Mouse (Mus musculus) lung, postnatal 10 days (tissue): ENCODE data around the gene Qser1.
A peak's percentile ranks its signal among the peaks of the same experiment; 100 is the strongest.
"Not testable (repeated sequence)": the region's sequence is repeated elsewhere in the genome, so short reads cannot be mapped to it uniquely, and the experiment has no call there.

ENCODE experiments used
- DNase-seq: peaks from one replicate; pipeline ENCODE4 v3.0.0; 2021

Qser1 gene

DNA sequence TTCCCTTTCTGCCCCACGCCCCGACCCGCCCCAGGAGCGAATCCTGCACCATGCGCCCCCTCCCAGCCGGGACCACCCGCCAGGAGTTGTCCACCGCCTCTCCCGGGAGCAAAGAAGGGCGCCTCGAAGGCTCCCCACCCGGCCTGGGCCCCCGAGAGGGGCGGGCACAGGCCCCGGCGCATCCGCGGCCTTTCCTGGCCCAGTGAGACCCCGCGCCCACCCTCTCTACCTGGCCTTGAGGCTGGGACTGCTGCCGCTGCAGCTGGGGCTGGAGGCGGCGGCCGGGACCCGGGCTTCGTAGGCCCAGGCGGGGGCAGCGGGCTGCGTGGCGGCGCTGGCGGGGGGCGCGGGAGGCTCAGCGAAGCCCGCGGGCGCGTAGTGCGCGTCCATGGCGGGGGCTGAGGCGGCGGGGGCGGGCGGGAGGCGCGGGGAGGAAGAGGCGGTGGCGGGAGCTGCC is at the start of gene Qser1:
Gene Qser1 (minus strand): TSS at position 390 of the 457 bp plus-strand sequence.
- no peak for DNase-seq

DNA sequence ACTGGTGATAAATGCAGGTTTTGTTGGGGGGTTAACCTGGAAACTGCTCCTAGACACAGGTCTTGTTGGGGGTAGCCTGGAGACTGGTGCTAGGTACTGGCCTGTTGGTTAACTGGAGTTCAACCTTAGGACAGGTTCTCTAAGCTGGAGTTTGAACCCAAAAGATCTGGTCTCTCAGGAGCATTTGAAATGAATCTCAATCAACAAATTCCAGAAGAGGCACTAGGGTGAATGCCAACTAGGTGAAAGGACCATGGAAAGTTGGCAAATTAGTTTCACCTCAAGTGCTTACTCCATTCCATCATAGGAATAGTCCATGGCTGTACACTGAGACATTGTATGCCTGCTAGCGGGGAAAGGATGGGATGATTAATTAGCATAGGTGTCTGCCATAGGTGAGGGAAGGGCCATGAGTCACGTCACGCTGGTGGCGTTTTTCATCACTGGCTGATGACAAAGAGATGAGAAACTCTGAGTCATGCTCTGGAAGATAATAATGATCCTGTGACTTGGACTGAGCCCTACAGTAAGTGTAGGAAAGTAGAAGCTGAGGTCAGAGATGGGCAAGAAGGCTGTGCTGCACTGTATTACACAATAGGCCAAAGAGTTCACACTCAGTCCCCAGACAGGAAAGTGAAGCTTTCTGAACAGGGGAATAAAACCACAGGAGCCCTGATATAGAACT is 47.8 kb upstream of the Qser1 start:
- no peak for DNase-seq

DNA sequence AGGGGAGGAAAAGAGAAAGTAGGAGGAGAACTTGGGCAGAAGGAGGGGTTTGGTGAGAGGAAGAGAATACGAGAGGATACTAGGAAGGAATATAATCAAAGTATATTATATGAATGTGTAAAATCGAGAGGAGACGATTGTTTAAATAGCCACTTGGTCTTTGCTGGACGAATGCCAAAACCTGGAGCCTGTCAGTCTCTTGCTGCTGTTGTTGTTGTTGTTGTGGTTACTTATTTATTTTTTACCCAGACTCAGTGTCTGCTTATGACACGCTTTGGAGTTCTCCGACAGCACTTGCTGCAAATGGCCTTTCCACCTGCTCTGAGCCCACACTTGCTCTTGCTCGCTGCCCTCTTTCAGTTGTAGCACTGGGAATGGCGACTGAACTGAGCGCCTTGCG is 43.9 kb upstream of the Qser1 start:
- no peak for DNase-seq

DNA sequence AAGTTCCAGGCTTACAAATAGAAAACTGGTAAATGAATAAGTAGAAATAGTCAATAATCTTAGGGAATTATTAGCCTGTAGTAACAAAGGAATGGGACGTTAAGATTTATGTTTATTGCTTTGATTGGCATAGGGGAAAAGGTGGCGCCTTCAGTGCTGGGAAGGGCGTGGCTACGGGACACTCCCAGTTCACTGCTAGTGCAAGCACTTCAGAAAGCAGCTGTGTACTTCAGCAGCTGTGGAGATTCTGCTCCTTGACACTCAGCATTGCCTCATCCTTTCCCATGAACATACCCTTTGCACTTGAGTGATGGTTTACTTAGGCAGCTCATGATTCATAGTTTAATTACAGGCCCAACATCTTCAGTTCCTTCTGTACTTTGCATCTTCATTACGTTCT is 42.5 kb upstream of the Qser1 start:
- DNase-seq: no peak

DNA sequence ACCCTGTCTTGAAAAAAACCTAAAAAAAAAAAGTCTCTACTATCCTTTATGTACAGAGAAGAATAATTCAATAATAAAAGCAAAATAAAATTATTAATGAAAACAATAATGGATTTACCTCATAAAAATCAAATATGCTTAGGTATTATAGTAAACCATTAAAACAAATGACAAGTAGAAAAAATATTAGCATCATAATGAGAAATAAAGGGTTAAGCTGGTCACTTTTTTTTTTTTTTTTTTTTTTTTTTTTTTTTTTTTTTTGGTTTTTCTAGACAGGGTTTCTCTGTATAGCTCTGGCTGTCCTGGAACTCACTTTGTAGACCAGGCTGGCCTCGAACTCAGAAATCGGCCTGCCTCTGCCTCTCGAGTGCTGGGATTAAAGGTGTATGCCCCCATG is 41.5 kb upstream of the Qser1 start:
- DNase-seq: not testable (repeated sequence)

DNA sequence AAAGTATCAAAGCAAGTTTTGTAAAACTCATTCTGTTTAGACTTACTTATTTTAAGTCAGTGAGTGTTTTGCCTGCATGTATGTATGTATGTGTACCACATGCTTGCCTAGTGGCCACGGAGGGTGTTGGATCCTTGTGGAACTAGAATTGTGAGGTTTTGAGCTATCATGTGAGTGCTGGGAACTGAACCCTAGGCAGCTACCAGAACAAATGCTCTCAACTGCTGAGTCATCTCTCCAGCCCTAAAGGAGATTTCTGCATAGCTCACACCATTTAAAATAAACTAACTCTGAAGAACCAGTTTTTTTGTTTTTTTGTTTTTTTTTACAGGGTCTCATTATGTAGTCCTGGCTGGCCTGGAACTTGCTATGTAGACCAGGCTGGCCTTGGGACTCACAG is 39.7 kb upstream of the Qser1 start:
- no peak for DNase-seq

DNA sequence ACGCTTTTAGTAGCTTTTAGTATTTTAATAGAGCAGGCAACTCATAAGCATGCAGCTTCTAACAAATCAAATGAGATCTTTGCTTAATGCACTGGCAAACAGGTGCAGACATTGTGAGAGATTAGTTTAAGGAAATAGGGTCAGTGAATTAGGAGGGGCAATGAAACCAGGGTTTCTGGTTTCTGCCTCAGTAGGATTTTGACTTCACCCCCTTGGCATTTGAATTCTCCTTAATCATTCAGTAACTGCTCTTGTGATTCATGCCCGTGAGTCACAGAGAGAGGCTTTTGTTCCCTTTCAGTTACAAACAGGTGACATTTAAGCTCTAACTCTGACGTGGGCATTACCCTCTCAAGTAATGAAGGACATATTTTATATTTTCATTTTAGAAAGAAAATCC is 39.2 kb upstream of the Qser1 start:
- DNase-seq: no peak

DNA sequence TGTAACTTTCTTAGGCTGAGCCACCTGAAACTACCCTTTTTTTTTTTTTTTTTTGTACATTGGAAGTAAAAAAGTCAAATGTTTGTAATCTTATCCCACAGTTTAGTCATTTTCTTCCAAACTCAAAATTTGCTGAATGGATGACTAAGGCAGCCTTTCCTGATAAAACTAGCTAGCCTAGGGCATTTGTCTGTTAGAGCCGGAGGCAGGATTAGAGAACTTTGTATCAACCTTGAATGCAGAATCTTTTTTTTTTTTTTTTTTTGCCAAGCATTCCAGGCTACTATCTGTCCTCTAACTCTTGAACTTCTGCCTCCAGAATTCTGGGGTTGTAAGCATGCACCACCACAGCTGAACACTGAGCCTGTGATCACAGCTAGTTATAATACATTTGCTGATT is 38.3 kb upstream of the Qser1 start:
- DNase-seq: no peak

DNA sequence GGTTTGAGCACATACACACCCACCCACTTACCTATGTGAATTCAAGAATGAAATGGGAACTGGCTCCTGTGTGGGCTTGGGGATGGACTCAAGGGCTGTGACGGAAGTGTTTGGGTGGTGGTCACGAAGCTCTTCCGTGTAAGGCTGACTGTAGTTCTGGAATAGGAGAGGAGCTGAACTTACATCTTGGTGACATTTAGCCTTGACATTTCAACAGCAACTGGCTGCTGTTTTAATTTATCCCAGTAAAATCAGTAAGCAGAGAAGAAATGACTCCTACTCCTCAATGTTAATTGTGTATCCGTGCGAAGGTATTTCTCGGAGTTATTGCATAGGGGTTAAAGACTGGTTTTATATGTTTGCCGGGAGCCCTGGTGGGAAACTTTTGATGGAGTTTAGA is 36.0 kb upstream of the Qser1 start:
- DNase-seq: no peak

DNA sequence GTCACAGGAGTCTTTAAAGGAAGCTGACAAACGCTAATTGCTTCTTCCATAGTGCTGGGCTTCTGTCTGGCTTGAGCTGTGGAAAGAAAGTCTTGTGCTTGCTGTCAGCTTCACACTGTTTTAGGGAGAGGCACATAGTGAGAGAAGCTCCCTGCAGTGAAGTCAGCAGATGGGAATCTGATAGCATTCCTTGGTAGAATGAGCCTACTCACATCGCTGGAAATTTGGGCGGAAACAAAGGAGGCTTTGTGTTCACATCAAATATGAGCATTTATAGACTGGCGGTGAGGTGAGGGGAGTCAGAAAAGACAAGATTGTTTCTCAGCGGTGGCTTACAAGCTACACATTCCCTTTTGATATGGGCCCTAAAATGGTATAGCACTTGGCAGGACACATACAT is 35.1 kb upstream of the Qser1 start:
- no peak for DNase-seq

DNA sequence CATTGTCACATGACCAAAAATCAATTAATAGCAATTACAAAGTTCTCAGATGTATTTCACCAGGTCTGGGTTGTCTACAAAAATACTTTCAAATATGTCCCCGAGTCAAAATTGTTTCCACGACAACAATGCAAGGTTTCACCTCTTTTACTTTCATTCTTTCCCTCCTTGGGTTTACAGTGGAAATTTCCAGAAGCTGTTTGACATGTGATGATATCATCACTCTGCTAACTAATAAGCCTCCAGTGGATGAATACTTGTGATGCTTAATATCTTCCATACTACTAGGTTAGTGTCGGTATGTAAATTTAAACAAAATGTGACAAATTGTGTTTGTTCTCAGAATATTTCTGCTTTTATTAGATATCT is 33.4 kb upstream of the Qser1 start:
- DNase-seq: no peak

DNA sequence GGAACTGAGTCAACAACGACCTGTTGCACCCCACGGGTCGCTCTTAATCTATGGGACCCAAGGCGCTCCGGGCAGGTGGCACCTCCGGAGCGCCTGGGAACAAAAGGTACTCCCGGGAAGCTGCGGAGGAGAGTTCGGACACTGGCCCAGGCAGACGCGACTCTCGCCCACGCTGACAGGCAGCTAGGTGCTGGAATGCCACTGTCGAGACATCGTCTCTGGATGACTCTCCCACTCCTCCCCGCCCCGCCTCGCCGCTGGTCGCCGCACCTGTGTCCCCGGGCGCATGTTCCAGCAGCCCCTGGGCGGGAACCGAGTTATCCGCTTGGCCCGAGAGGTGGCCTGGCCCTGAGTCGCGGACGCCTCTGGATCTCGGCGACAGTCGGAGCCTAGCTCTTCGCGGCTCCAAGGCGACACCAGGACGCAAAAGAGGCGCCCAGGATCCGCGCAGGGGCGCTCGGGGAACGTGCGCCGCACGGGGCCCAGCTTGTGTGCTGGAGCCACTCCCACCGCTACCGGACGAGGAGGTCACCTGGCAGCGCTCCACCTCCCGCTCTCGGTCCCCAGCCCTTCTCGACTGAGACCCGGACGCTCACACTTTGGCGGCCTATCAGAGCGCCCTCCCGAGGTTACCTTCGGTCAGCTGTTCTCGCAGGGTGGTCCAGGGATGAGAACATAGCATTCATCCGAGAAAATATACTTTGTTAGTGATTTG is 32.9 kb upstream of the Qser1 start, which contains the start of gene Prrg4:
Gene Prrg4 (minus strand): TSS at position 601 of the 715 bp plus-strand sequence.
- peak; percentile 60 for DNase-seq

DNA sequence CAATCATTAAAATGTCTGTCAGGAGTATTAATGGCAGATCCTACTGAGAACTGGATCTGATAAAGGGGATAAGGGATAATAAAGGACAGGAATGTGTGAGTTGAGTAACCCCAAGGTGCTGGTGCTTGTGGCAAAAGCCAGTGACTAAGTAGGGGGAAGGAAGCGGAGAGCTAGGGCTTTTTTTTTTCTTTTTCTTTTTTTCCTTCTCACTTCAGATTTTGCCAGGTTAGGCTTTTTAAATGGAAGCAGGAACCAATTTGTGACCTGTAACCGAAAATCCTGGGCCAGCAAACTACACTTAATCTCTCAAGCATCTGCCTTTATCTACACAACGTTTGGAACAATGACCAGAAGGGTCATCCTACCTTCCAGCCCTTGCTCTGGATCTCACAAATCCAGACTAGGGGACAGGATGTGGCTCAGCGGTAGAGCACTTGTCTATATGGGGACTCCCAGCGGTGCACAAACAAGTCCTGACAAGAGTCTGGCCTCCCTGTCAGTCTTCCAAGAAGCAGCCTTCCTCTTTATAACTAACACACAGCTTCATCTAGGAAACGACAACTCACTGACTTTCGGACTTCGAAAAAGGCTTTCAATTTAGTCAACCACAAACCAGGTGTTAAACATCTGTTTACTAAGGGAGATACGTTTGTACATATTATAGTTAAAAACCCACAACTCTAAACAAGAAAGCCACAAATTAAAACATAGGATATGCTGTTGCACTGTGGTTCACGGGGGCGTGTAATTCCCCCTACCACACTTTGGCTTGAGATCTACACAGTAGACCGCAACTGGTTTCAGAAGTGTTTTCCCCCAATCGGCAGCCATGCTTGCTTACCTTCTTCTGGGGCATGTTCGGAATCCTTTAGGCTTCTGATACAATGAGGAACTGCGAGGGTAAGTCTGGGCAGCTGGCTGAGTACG is 31.9 kb upstream of the Qser1 start:
- no peak for DNase-seq

DNA sequence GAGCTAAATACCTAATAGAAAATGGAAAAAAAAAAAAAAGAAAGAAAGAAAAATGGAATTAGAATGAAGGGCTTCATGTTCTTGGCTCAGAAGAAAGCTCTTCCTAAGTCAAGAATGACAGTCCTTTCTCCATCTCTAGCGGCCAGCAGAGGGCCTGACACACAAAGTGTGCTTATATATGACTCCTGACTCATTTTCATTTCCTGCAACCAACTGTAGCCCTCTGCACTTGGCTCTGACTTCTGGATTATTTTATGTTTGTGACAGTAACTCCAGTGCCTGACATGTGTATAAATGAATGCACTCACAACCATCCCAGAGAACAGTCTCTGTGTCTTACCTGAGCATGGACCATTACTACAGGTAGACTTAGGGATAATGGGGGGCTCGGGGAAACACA is 31.1 kb upstream of the Qser1 start:
- peak; percentile 31 for DNase-seq

DNA sequence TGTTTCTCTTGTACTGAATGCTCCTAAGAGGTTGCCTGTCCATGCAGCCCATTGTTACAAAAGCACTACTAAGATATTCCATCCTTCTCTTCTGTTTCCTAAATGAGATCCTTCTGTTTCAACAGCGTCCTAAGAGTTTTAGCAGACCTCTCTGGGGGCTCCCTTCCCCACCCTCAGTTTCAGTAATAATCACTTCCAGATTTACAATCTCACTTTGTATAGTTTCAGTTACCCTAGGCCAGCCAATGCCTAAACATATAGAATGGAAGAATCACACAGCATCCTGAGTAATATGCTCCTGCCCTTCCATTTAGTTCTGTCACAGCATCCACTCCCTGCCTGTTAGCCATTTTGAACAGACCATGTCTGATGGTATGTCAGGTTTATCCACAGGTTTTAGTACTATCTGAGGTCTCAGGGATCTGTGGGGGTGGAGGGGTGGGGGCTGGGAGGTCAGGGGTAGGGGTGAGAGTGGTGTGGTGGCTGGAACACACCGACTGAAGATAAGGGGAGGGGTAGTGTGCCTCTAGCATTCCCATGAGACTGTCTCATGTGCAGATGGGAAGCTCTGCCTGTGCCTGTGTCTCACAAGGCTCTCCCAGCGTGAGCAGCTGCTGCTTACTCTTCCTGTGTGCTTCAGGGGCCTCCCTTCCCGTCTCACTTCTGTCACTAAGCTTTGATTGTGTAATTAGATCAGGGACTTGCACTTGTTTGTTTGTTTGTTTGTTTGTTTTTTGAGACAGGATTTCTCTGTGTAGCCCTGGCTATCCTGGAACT is 30.3 kb upstream of the Qser1 start:
- DNase-seq: no peak

DNA sequence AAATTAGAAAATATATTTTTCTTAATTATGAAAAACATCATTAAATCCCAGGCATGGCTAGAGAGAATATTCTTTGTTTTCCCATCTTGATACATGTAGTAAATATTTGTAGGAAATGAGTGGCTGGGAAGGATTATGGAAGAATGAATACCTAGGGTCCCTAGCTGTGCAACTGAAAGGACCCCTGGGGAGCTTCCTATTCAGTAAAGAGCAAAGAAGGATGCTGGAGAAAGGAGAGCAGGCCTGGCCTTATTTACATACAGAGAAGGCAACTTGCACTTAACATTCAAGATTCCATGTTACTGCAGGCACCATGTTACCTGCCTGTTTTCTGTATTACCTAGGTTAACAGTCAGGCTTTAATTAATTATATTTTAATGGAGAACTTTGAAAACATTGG is 26.0 kb upstream of the Qser1 start:
- DNase-seq: no peak

DNA sequence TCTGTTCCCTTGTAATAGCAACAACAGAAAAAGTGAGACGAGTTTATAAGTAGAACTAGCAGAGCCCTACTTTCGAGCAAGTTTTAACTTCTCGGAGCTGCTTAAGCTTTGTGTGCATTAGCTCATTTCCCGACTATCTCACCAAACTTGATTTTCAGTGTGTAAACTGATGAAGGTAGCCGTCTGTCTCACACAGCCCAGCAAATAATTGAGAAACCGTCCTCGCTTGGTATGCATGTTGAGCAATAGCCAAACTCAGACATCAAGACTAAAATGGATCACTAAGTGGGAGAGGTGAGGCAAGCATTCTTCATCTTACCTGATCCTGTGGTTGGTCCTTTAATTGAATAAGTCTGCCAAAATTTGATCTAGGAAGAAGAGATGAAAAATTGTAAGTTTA is 25.2 kb upstream of the Qser1 start:
- DNase-seq: no peak

DNA sequence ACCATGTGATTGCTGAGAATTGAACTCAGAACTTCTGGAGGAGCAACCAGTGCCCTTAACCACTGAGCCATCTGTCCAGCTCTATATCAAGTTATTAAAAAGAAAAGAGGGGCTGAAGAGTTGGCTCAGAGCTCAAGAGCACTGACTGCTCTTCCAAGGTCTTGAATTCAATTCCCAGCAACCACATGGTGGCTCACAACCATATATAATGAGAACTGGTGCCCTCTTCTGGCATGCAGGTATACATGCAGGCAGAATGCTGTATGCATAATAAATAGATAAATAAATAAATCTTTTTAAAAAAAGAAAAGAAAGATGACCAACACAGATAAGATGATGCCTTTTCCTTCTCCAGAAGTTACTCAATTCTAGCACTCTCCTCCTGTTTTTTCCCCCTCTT is 24.4 kb upstream of the Qser1 start:
- no peak for DNase-seq

DNA sequence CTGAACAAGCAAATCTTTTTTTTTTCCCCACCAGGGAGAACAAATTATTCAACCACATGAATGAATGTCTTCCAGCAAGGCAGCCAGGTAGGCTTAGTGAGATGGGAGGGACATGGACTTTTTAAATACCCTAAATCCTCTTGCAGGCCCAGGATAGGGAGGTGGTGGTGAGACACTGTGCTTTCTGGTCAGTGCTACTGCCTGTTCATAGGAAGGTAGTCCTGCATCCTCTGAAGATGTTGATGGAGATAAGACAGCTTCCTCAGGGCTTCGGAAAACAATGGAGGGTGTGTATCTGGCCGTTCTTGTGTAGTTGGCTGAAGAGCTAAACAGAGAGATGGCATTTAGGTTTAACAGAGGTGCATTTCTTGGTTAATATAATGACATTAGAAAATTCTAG is 15.9 kb upstream of the Qser1 start:
- no peak for DNase-seq

DNA sequence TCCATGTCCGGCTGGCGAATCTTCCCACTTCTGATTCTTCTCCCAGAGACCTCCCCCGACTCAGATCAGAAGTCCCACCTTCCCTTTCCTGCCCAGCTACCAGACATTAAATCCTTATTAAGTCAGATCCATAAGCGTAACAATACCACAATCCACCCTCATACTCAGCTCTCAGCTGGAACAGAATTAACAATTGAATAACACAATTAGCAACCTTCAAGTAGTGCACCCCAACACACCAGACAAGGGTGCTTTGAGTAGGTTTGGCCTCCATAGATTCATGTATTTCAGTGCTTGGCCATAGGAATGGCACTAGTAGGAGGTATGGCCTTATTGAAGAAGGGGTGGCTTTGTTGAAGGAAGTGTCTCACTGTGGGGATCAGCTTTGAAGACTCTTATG is 9.6 kb upstream of the Qser1 start:
- no peak for DNase-seq

DNA sequence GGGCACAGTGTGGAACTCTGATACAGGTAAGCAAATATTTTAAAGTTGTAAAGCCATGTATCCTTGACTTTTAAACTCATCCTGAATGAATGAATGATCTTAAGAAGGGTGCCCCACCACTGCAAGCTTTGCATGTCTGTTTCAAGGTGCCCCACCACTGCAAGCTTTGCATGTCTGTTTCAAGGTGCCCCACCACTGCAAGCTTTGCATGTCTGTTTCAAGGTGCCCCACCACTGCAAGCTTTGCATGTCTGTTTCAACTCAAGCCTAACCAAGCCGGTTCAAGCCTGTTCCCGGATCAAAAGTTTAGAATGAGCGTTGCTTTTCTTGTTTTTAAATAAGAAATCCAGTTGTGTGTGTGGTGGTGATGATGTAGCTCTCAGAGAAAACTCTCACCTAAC is 2.2 kb upstream of the Qser1 start:
- not testable (repeated sequence) for DNase-seq

DNA sequence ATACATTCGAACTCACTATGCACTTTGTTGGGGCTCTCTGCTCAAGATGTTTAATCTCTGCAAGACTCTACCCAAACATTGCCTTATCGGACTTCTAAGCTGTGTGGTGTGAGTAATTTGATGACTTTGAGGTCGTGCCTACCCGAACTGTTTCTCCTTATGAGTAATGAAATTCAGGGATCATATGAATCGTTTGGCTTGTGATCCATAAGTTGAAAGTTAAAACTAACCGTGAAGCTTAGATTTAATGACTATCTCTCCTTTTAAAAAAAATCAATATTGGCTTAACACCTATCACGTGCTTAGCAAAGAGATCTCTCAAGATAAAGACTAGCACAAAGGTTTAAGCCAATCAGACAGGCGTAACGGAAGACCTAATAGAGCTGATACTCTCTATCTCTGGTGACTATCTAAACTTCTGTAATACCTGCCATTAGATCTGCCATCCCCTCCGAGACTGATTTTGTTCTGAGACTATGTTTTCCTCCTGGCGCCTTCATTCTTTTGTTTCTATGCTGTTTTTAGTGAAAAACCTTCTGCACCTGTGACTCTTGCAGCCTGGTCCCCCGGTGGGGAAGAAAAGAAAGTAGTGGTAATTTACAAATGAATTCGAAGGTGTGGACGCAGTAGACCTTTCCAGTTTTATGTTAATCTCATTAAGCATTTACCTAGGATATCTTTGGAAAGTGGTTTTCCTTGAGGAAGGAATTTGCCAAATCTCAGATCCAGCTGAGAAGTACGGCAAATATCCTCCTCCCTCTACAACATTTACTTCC is 1.2 kb upstream of the Qser1 start:
- no peak for DNase-seq
